Mouse (Mus musculus): ENCODE data around the gene Hist1h2ae. TPM values are rescaled to one million over a fixed set of nuclear protein-coding genes. Genes with fewer than 3 reads are reported as not detected.
"Not testable (repeated sequence)": the region's sequence is repeated elsewhere in the genome, so short reads cannot be mapped to it uniquely, and the experiment has no call there.

Gene Hist1h2ae
- total RNA-seq, 1 experiment from 2014 or later: 28.4 TPM

GRCm38 (mm10) chr13:23550761-23551145, 20.3 kb downstream of the Hist1h2ae start:
- ATAC-seq (replicated peaks; ENCODE audit: insufficient number of reproducible peaks, low FRiP score, low TSS enrichment, poor library complexity, severe bottlenecking): no peak

GRCm38 (mm10) chr13:23546694-23547093, 24.3 kb downstream of the Hist1h2ae start:
- no peak for ATAC-seq (replicated peaks; ENCODE audit: insufficient number of reproducible peaks, low FRiP score, low TSS enrichment, poor library complexity, severe bottlenecking)

GRCm38 (mm10) chr13:23544787-23545120, 26.3 kb downstream of the Hist1h2ae start:
- not testable (repeated sequence) for ATAC-seq (replicated peaks; ENCODE audit: insufficient number of reproducible peaks, low FRiP score, low TSS enrichment, poor library complexity, severe bottlenecking)

GRCm38 (mm10) chr13:23543965-23544786, 26.8 kb downstream of the Hist1h2ae start, which contains the start of gene Hist1h3f:
TSS of gene Hist1h3f (plus strand) at chr13:23544052.
- peak; percentile 92 for ATAC-seq (replicated peaks; ENCODE audit: insufficient number of reproducible peaks, low FRiP score, low TSS enrichment, poor library complexity, severe bottlenecking)

GRCm38 (mm10) chr13:23542999-23543607, 27.9 kb downstream of the Hist1h2ae start, which contains the start of gene Hist1h2bh:
TSS of gene Hist1h2bh (minus strand) at chr13:23543392.
- peak; percentile 98 for ATAC-seq (replicated peaks; ENCODE audit: insufficient number of reproducible peaks, low FRiP score, low TSS enrichment, poor library complexity, severe bottlenecking)

- ATAC-seq (replicated peaks; ENCODE audit: insufficient number of reproducible peaks, low FRiP score, low TSS enrichment, poor library complexity, severe bottlenecking): not testable (repeated sequence)
These were observed 28.6 kb downstream of the Hist1h2ae start for GRCm38 (mm10) chr13:23542225-23542980.

- ATAC-seq (replicated peaks; ENCODE audit: insufficient number of reproducible peaks, low FRiP score, low TSS enrichment, poor library complexity, severe bottlenecking): no peak
These were observed 29.5 kb downstream of the Hist1h2ae start for GRCm38 (mm10) chr13:23541497-23541896.

- not testable (repeated sequence) for ATAC-seq (replicated peaks; ENCODE audit: insufficient number of reproducible peaks, low FRiP score, low TSS enrichment, poor library complexity, severe bottlenecking)
These were observed 31.2 kb downstream of the Hist1h2ae start for GRCm38 (mm10) chr13:23539821-23540220.

GRCm38 (mm10) chr13:23538249-23538648, 32.8 kb downstream of the Hist1h2ae start:
- 0 out of 2 replicates have a peak, but pooled peaks have one; percentile 28 for ATAC-seq (replicated peaks; ENCODE audit: insufficient number of reproducible peaks, low FRiP score, low TSS enrichment, poor library complexity, severe bottlenecking)

- ATAC-seq (replicated peaks; ENCODE audit: insufficient number of reproducible peaks, low FRiP score, low TSS enrichment, poor library complexity, severe bottlenecking): no peak
These were observed 33.9 kb downstream of the Hist1h2ae start for GRCm38 (mm10) chr13:23537006-23537710.

GRCm38 (mm10) chr13:23536076-23536822, 34.8 kb downstream of the Hist1h2ae start:
- no peak for ATAC-seq (replicated peaks; ENCODE audit: insufficient number of reproducible peaks, low FRiP score, low TSS enrichment, poor library complexity, severe bottlenecking)

GRCm38 (mm10) chr13:23535137-23536075, 35.6 kb downstream of the Hist1h2ae start, which contains the start of gene Hist1h3g:
TSS of gene Hist1h3g (plus strand) at chr13:23535422.
- peak; percentile 79 for ATAC-seq (replicated peaks; ENCODE audit: insufficient number of reproducible peaks, low FRiP score, low TSS enrichment, poor library complexity, severe bottlenecking)

GRCm38 (mm10) chr13:23534368-23535131, 36.5 kb downstream of the Hist1h2ae start:
- ATAC-seq (replicated peaks; ENCODE audit: insufficient number of reproducible peaks, low FRiP score, low TSS enrichment, poor library complexity, severe bottlenecking): no peak

GRCm38 (mm10) chr13:23533560-23534367, 37.3 kb downstream of the Hist1h2ae start, which contains the start of gene Hist1h2af:
TSS of gene Hist1h2af (plus strand) at chr13:23533906.
- ATAC-seq (replicated peaks; ENCODE audit: insufficient number of reproducible peaks, low FRiP score, low TSS enrichment, poor library complexity, severe bottlenecking): peak; percentile 49

- no peak for ATAC-seq (replicated peaks; ENCODE audit: insufficient number of reproducible peaks, low FRiP score, low TSS enrichment, poor library complexity, severe bottlenecking)
These were observed 38.6 kb downstream of the Hist1h2ae start for GRCm38 (mm10) chr13:23532262-23533075.

Measured in monocyte, adult 5-6 weeks (primary cell).